Mouse (Mus musculus): ENCODE data around the gene Emc1. TPM values are rescaled to one million over a fixed set of nuclear protein-coding genes. Genes with fewer than 3 reads are reported as not detected.
A peak's percentile ranks its signal among the peaks of the same experiment; 100 is the strongest.

Gene Emc1
- 10 to 100 TPM; 82.5 to 94.1 TPM for total RNA-seq (2021)
- long read RNA-seq, experiment 1, full-length matches to known transcripts, result 195 of 219 reads
- long read RNA-seq, experiment 1, partial matches to known transcripts, result 19 of 219 reads
- long read RNA-seq, experiment 1, other reads (novel, unspliced or antisense), result 5 of 219 reads
- long read RNA-seq, experiment 2, full-length matches to known transcripts, result 137 of 169 reads
- long read RNA-seq, experiment 2, partial matches to known transcripts, result 23 of 169 reads
- long read RNA-seq, experiment 2, other reads (novel, unspliced or antisense), result 9 of 169 reads

DNA sequence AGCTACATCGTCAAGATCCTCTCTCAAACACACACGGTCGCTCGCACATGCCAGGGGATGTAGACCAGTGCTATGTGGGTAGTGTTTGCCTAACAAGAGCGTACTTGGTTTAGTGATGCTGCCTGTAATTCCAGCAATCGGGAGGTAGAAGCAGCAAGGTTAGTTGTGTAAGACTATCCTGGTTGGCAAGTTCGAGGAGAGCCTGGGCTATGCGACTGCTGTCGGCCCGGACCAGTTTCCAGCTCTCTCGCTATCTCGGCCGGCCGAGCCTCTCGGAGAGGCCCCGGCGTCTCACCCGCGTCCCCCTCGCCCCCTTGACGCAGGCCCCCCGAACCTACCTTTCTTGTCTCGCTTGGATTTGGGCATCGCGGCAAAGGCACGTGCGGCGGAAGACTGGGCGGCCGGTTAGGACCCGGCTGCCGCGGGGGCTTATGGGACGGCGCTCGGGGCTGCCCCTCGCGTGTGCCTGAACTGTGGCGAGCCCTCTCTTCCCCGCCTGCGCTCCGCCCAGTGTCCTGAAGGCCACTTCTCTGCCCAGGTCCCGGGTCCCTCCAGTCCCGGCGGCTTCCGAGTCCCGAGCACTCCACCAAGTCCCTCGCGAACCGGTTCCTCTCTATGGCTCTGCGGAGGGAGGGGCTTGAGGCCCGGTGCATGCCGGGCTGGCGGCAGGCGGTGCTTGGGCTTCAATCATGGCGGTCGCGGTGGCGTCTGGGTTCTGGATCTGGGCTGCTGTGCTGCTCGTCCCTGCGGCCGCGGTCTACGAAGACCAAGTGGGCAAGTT lies at the start of gene Emc1, which contains the start of the genes Mrto4 and Ubr4:
TSS of gene Emc1 (plus strand) at position 657 of the 781 bp plus-strand sequence.
TSS of gene Mrto4 (minus strand) at position 646 of the 781 bp plus-strand sequence.
TSS of gene Ubr4 (plus strand) at position 679 of the 781 bp plus-strand sequence.
- peak within 1 kb of the TSS; percentile 82 for H3K4me3 ChIP-seq
- TF ChIP-seq CTCF (IDR thresholded peaks at IDR 0.05), result no peak
- intact Hi-C loops (cut with DNase I), result loop anchor here (1.0 kb wide), 1 partner anchor 28 kb away; no protein-coding TSS in a partner anchor
- H3K27ac ChIP-seq, result peak within 1 kb of the TSS; percentile 98
- DNase-seq (ENCODE audit: extremely low spot score in 1 of 2, low spot score in 2 of 2), result peak; percentile 81 to 86

GRCm38 (mm10) chr4:139305521-139305920 lies 46.9 kb upstream of the Emc1 start:
- no peak for TF ChIP-seq CTCF (IDR thresholded peaks at IDR 0.05)
- intact Hi-C loops (cut with DNase I), result no loop called here
- H3K4me3 ChIP-seq, result no peak overlapping the region
- no peak for DNase-seq (ENCODE audit: extremely low spot score in 1 of 2, low spot score in 2 of 2)
- H3K27ac ChIP-seq, result no peak overlapping the region

GRCm38 (mm10) chr4:139307916-139308315 lies 44.5 kb upstream of the Emc1 start:
- intact Hi-C loops (cut with DNase I), result no loop called here
- TF ChIP-seq CTCF (IDR thresholded peaks at IDR 0.05), result no peak
- peak in 1 of 2 experiments; percentile 8 for DNase-seq (ENCODE audit: extremely low spot score in 1 of 2, low spot score in 2 of 2)
- H3K27ac ChIP-seq, result no peak overlapping the region
- no peak overlapping the region for H3K4me3 ChIP-seq

GRCm38 (mm10) chr4:139309651-139310050 lies 42.7 kb upstream of the Emc1 start:
- peak in 1 of 2 experiments; percentile 9 for DNase-seq (ENCODE audit: extremely low spot score in 1 of 2, low spot score in 2 of 2)
- H3K4me3 ChIP-seq, result peak overlapping the region; percentile 98
- H3K27ac ChIP-seq, result peak overlapping the region; percentile 91; the same call in 1 of the 2 replicates
- intact Hi-C loops (cut with DNase I), result loop anchor here (1.0 kb wide), 1 partner anchor 20 kb away; no protein-coding TSS in a partner anchor
- peak; percentile 39 for TF ChIP-seq CTCF (IDR thresholded peaks at IDR 0.05)

DNA sequence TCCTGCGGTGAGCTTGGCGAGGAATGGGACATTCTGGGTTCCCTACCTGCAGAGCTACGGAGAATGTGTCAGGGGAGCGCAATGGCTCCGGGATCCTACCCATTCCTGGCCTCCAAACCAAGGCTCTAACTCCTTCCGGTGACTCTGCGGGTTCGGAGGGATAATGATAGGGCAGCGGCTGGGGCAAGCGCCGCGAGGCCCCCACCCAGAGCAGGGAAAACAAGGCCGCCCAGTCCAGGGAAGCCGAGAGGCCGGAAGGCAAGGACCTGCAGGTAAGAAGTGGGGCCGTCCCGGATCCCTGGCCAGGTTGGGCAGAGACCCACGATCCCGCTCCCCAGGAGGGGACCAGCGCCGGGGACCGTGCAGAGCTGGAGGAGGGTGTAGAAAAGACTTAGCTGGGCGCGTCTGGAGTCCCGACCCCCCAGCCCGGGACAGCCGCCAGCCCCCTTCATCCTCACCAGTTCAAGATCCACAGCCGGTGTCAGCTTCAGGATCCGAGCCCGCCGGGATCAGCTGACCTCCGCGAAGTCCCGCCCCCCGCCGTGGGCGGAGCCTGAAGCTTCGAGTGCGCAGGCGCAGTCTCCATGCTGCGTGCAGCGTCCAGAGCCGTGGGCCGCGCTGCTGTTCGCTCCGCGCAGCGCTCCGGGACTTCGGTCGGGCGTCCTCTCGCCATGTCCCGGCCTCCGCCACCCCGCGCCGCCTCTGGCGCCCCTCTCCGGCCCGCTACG lies 42.1 kb upstream of the Emc1 start, which contains the start of the genes Pqlc2 and Akr7a5:
TSS of gene Pqlc2 (minus strand) at position 538 of the 728 bp plus-strand sequence.
TSS of gene Akr7a5 (plus strand) at position 574 of the 728 bp plus-strand sequence.
- peak within 1 kb of the TSS; percentile 91 for H3K27ac ChIP-seq
- DNase-seq (ENCODE audit: extremely low spot score in 1 of 2, low spot score in 2 of 2), result peak; percentile 98 to 99
- no peak for TF ChIP-seq CTCF (IDR thresholded peaks at IDR 0.05)
- peak within 1 kb of the TSS; percentile 98 for H3K4me3 ChIP-seq
- intact Hi-C loops (cut with DNase I), result loop anchor here (1.0 kb wide), 1 partner anchor 21 kb away; no protein-coding TSS in a partner anchor

DNA sequence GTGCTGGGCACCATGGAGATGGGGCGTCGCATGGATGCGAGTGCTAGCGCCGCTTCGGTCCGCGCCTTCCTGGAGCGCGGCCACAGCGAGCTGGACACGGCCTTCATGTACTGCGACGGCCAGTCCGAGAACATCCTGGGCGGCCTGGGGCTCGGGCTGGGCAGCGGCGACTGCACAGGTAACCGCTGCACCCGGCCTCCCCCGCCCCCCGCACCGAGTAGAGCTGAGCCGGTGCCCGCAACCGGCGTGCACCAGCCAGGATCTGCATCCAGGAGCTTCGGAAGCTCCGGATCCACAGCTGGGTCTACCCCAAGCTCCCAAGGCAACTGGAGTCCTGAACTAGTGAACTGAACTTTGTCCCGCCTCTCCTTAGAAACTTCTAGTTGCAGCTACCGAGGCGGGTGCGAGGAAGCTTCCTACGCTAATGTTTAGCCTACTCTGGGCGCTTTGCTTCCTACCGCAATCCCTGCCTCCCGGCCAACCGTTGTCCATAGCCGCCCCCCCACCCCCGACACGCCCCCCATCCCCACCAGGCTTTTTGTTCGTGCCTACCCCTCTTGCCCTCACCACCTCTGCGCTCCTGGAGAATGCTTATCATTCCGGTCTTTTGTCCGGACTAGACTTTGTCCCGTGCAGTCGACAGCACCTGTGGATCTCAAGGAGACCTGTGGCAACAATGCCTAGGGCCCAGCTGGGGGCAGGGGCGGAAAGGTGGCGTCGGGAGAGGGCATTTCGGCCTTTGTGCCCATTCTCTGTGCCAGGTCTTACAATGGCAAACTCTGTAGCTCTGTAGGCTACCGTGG lies 41.3 kb upstream of the Emc1 start:
- peak in 1 of 2 experiments; percentile 5 for DNase-seq (ENCODE audit: extremely low spot score in 1 of 2, low spot score in 2 of 2)
- Histone ChIP-seq H3K4me3 (peak overlapping the region; percentile 98), H3K27ac (peak overlapping the region; percentile 91)
- intact Hi-C loops (cut with DNase I), result loop anchor here (1.0 kb wide), 1 partner anchor 22 kb away; no protein-coding TSS in a partner anchor
- no peak; the same call in 1 of the 2 replicates for TF ChIP-seq CTCF (IDR thresholded peaks at IDR 0.05)

- intact Hi-C loops (cut with DNase I), result no loop called here
- no peak for DNase-seq (ENCODE audit: extremely low spot score in 1 of 2, low spot score in 2 of 2)
Measured at GRCm38 (mm10) chr4:139311707-139312106, 40.7 kb upstream of the Emc1 start.

GRCm38 (mm10) chr4:139312632-139313031 lies 39.8 kb upstream of the Emc1 start:
- intact Hi-C loops (cut with DNase I), result no loop called here

More at GRCm38 (mm10) chr4:139311707-139312106, 40.7 kb upstream of the Emc1 start:
- Histone ChIP-seq H3K27ac (no peak overlapping the region), H3K4me3 (peak overlapping the region; percentile 98)
- no peak for TF ChIP-seq CTCF (IDR thresholded peaks at IDR 0.05)

DNA sequence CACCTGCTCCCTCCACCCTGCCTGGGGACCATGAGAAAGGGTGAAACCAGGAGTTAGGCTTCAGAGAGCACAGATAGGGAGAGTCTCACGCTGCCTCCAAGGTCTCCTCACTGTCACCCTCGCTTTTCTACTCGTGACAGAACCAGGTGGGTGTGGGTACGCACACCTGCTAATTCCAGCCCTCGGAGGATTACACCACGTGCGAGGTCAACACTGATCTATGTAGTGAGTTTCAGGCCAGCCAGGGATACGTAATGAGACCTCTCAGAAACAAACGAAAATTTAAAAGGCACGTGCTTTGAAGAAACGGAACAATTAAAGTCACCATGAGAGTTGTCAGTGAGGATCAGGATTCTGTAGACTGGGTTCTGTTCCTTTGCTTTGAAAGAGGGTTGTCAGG lies 33.9 kb upstream of the Emc1 start:
- Histone ChIP-seq H3K27ac (no peak overlapping the region), H3K4me3 (no peak overlapping the region)
- TF ChIP-seq CTCF (IDR thresholded peaks at IDR 0.05), result no peak
- no peak for DNase-seq (ENCODE audit: extremely low spot score in 1 of 2, low spot score in 2 of 2)
- intact Hi-C loops (cut with DNase I), result no loop called here

More at GRCm38 (mm10) chr4:139312632-139313031, 39.8 kb upstream of the Emc1 start:
- H3K27ac ChIP-seq, result no peak overlapping the region
- peak; percentile 60 for TF ChIP-seq CTCF (IDR thresholded peaks at IDR 0.05)
- H3K4me3 ChIP-seq, result no peak overlapping the region
- DNase-seq (ENCODE audit: extremely low spot score in 1 of 2, low spot score in 2 of 2), result peak in 1 of 2 experiments; percentile 7

- H3K27ac ChIP-seq, result no peak overlapping the region
- intact Hi-C loops (cut with DNase I), result no loop called here
- H3K4me3 ChIP-seq, result no peak overlapping the region
Measured at GRCm38 (mm10) chr4:139319740-139320139, 32.6 kb upstream of the Emc1 start.

More at GRCm38 (mm10) chr4:139319740-139320139, 32.6 kb upstream of the Emc1 start:
- DNase-seq (ENCODE audit: extremely low spot score in 1 of 2, low spot score in 2 of 2), result no peak
- TF ChIP-seq CTCF (IDR thresholded peaks at IDR 0.05), result no peak
